Mouse (Mus musculus) pancreas, adult 10 weeks (tissue): ENCODE measurements around the gene Pnpla3. TPM values are rescaled to one million over a fixed set of nuclear protein-coding genes. Genes with fewer than 3 reads are reported as not detected.

Experiments used
- polyA plus RNA-seq: library from polyadenylated mRNA; stranded (reverse); fragments of 350-450 nt; fragmentation: Illumina TruSeq; extraction: RNeasy Lipid Tissue Mini Kit (QIAGEN cat#74804); gene quantifications from one replicate; pipeline ENCODE4 v1.2.3, GENCODE M21; 2015; ENCODE audit warnings: low read depth, low replicate concordance; ENCODE audit not compliant: insufficient read depth

Gene Pnpla3
- polyA plus RNA-seq, result 2.4 TPM

GRCm38 (mm10) chr15:84167600-84167999 is at the start of gene Pnpla3:
TSS of gene Pnpla3 (plus strand) at chr15:84167837.

GRCm38 (mm10) chr15:84123075-84123474 is 44.6 kb upstream of the Pnpla3 start, which contains the start of gene Pnpla5:
TSS of gene Pnpla5 (minus strand) at chr15:84123175.

DNA sequence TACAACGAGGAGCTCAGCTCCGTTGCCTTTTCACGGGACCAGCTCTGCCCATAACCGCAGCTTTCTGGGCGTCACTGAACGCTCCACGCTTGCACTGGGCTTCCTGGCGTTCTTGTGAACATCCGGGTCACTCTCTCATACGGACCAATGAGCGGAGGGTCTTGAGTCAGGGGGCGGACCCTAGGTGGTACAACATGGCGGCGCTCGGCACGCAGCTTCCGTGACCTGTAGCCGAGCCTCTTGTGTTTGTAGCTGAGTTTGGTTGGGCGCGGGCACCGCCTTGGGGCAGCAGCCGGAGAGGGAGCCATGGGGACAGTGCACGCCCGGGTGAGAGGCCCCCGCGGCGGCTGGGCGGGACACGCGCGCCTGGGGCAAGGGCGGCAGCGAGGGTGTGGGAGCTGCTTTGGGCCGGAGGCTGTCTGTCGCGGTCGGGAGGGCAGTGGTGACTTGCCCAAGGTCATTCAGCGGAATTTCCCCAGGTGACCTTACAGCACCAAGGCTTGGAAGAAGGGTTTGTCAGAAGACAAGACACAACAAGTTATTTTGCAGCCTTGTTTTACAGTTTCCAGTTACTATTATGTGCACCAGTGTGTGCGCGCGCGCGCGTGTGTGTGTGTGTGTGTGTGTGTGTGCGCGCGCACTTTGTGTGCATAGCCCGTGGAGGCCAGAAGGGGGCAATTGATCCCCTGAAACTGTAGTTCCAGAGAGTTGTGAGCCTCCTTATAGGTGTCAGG is 24.6 kb downstream of the Pnpla3 start, which contains the start of gene Samm50:
Gene Samm50 (plus strand): TSS at position 184 of the 734 bp plus-strand sequence.

GRCm38 (mm10) chr15:84231721-84232561 is 64.3 kb downstream of the Pnpla3 start, which contains the start of gene Parvb:
TSS of gene Parvb (plus strand) at chr15:84232043.

Other genes with a start within 250 kb of the Pnpla3 start
- gene Efcab6, start 102.5 kb upstream of the Pnpla3 start, polyA plus RNA-seq, result not detected
- gene Sult4a1, start 62.1 kb upstream of the Pnpla3 start, polyA plus RNA-seq, result 1.3 TPM
- gene Pnpla5, start 44.7 kb upstream of the Pnpla3 start, polyA plus RNA-seq, result not detected
- 14.6 TPM for gene Samm50, start 24.4 kb downstream of the Pnpla3 start, polyA plus RNA-seq
- gene Parvb, start 64.2 kb downstream of the Pnpla3 start, polyA plus RNA-seq, result 6.9 TPM
- gene Parvg, start 156.2 kb downstream of the Pnpla3 start, polyA plus RNA-seq, result 2.7 TPM